In genomic region chr17:14516097-14516496, GRCm38 (mm10) we compare ENCODE assay signal across 9 mouse cellular contexts.
DNase-seq lines count a peak whose midpoint lies in the region; ATAC-seq and TF ChIP-seq lines count a peak whose summit lies in the region.
"Had no signal": no experiment of that assay in that cellular context is flagged by ENCODE, and none has a peak within 500 bp of the region (broad histone marks: within the 10 kb centered on the region; RNA-seq: fewer than 3 reads in every experiment).

No protein-coding gene starts in this region.

- peak; percentile 5 for DNase-seq in thymus, adult 2 months
- DNase-seq in thymus, postnatal 0 days (ENCODE audit: low spot score): no peak
- peak; percentile 55 to 74 for DNase-seq in cerebellum, postnatal 25 days
- peak; percentile 15 for DNase-seq in gastrocnemius, postnatal 25 days
- peak; percentile 28 to 78 for DNase-seq in layer of hippocampus, adult 18-20 months (ENCODE audit: low spot score in 2 of 2)
- DNase-seq in lung, postnatal 14 days: peak; percentile 72
- peak; percentile 70 to 71 for DNase-seq in right cerebral cortex, adult 2 months (ENCODE audit: low spot score in 2 of 2)

- H3K27ac ChIP-seq in thymus, adult 2 months (ENCODE audit: control insufficient read depth, insufficient read depth, low read length): no peak overlapping the region
- H3K27ac ChIP-seq: limb, embryonic 12.5 days had no signal

- H3K27me3 ChIP-seq in thymus, adult 2 months (ENCODE audit: control insufficient read depth, insufficient read depth, low read length): no peaks in the 10 kb centered on the region

- no peaks in the 10 kb centered on the region for H3K36me3 ChIP-seq in thymus, adult 2 months (ENCODE audit: control insufficient read depth, insufficient read depth, low read length)
- H3K36me3 ChIP-seq: limb, embryonic 12.5 days had no signal

- ATAC-seq in megakaryocyte-erythroid progenitor cell, adult 5-6 weeks (replicated peaks; ENCODE audit: low FRiP score, low TSS enrichment, poor library complexity, severe bottlenecking): no peak

- TF ChIP-seq POLR2A in thymus, adult 2 months (IDR thresholded peaks at IDR 0.05; ENCODE audit: control insufficient read depth, extremely low read depth, insufficient read depth, low read length, poor library complexity): no peak

- 35% methylated on average over 8 of the region's 8 CpGs for WGBS in thymus, adult 2 months

- H3K4me3 ChIP-seq in thymus, adult 2 months (ENCODE audit: control insufficient read depth, insufficient read depth, low read length): no peak overlapping the region
- H3K4me3 ChIP-seq: limb, embryonic 12.5 days had no signal

- no peak for TF ChIP-seq CTCF in thymus, adult 2 months (IDR thresholded peaks at IDR 0.05; ENCODE audit: borderline replicate concordance, control insufficient read depth, extremely low read depth, insufficient read depth, low read length, poor library complexity)

- H3K4me1 ChIP-seq in thymus, adult 2 months (replicated peaks; ENCODE audit: control insufficient read depth, insufficient read depth, low read length): no peaks in the 10 kb centered on the region
